Mouse (Mus musculus): ENCODE data around the gene Ilf3.
A peak's percentile ranks its signal among the peaks of the same experiment; 100 is the strongest.

Gene Ilf3

DNA sequence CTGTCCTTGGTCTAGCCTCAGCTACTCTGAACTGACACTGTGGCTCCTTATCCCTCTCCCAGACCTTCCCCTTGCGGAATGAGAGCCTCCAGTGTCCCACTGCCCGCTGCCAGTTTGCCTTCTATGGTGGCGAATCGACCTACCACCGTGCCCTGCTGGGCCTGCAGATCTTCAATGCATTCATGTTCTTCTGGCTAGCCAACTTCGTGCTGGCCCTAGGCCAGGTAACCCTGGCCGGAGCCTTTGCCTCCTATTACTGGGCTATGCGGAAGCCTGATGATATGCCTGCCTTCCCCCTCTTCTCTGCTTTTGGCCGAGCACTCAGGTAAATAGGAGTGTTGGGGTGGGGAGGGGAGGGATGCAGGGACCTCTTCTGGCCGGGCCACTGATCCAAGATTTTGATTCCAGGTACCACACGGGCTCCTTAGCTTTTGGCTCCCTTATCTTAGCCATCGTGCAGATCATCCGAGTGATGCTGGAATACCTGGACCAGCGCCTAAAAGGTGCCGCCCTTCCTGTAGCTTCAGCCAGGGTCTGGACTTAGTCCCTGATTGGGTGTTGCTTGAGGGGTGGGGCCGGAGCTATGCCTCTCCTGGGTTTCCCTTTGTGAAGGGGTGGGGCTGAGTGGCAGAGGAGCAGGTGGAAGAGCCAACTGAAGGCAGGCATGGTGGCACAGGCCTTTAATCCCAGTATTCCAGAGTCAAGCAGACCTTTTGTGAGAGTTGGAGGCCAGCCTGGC is 20.9 kb upstream of the Ilf3 start:
- DNase-seq = peak; percentile 69

DNA sequence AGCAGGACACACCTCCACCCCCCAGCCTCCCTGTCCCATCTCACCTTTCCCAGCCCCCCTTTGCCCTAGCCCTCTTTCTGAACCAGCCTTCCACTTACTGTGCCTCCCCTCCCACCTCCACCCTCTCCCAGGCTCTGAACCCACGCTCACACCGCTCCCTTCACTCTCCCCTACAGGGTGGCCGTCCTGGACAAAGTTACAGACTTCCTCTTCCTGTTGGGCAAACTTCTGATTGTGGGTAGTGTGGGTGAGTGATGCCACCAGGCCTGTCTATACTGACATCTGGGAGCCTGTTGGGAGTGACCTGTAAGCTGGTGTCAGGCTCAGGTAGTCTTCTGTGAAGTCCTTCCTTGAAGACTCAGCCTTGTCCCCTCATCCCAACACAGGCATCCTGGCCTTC is 19.5 kb upstream of the Ilf3 start:
- no peak for DNase-seq

DNA sequence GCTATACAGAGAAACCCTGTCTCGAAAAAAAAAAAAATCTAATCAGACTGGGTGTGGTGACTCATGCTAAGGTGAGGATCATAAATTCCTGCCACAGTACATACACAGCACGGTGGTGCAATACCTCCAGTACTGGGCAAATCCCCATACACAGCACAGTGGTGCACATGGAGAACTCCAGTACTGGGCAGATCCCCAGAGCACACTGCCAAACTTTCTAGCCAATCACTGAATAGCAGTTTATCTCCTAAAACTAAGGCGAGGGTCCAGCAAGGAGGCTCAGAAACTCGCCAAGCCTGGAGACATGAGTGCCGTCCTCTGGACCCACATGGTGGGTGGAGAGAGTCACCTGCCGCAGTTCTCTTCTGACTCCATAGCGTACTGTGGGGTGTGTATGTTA is 16.5 kb upstream of the Ilf3 start:
- DNase-seq = peak; percentile 50

GRCm38 (mm10) chr9:21351702-21352377 is 15.8 kb upstream of the Ilf3 start:
- DNase-seq = no peak

GRCm38 (mm10) chr9:21352463-21353372 is 15.0 kb upstream of the Ilf3 start:
- peak; percentile 40 for DNase-seq

GRCm38 (mm10) chr9:21353373-21353686 is 14.3 kb upstream of the Ilf3 start:
- DNase-seq = peak; percentile 47

GRCm38 (mm10) chr9:21354796-21355195 is 12.9 kb upstream of the Ilf3 start:
- peak; percentile 78 for DNase-seq

GRCm38 (mm10) chr9:21356981-21357718 is 10.5 kb upstream of the Ilf3 start:
- DNase-seq = peak; percentile 91

DNA sequence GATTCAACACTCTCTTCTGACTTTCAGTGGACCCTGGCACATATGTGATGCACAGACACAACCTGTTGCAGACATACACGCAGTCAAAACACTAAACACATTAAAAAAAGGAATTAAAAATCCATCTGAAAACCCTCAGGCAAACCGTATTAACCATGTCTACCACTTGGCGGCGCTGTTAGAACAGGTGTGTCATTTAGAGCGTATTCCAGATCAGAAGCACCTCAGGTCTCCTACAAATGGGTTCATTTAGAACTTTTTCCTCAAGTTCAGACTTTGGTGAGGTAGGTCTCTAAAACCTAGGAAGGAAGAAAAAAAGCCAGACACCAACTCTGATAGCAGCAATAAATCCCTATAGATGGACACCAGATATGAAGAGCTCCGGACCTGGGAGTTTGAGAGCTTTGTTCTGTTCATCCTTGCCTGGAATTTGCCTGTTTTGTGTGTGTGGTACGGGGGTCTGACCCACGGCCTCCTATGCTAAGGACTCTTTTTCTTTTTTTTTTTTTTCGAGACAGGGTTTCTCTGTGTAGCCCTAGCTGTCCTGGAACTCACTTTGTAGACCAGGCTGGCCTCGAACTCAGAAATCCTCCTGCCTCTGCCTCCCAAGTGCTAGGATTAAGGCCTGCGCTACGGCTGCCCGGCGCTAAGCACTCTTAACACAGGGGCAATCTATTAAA is 990 bp upstream of the Ilf3 start:
- peak; percentile 88 for DNase-seq

DNA sequence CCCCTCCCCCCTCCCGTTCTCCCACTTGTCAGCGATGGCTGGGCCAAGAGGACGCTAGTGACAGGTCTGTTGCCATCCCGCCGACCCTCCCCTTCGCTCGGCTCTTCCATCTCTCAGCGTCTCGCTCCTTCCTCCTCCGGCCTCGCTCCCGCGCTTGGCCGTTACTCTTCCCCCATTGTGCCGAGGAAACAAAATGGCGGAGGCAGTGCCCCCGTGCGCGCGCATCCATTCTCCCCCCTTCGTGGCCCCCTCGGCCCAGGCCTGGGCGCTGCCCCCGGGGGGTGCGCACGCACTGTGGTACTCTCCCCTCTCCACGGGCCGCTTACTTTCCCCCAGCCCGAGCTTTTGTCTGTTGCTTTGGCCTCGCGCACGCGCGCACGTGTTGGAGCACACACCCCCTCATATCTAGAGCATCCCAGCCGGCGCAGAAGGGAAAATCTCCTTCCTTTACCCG is 487 bp downstream of the Ilf3 start:
- DNase-seq = peak; percentile 58

GRCm38 (mm10) chr9:21369080-21369479 is 1.4 kb downstream of the Ilf3 start:
- no peak for DNase-seq

GRCm38 (mm10) chr9:21370876-21371275 is 3.2 kb downstream of the Ilf3 start:
- no peak for DNase-seq

GRCm38 (mm10) chr9:21372508-21372907 is 4.8 kb downstream of the Ilf3 start:
- DNase-seq = no peak

GRCm38 (mm10) chr9:21379195-21379594 is 11.5 kb downstream of the Ilf3 start:
- peak; percentile 13 for DNase-seq

- DNase-seq = no peak
These were observed 13.2 kb downstream of the Ilf3 start for GRCm38 (mm10) chr9:21380868-21381267.

DNA sequence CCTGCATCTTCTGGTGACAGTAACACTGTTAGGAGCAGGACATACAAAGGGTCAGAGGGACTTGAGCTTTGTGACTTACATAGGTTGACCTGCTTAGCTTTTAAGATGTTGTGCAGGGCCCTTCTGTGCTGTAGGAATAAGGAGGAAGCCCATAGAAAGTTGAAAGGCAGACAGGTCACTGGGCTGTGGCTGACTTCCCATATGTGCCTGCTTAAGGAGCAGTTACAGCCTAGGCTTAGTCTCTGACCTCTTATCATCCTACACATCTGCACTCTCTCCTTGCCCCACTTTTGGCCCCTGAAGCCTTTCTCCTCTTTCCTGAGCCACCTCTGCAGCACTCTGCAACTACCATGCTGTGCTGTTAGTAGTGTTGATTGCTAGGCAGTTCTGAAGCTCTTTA is 16.3 kb downstream of the Ilf3 start:
- DNase-seq = no peak

DNA sequence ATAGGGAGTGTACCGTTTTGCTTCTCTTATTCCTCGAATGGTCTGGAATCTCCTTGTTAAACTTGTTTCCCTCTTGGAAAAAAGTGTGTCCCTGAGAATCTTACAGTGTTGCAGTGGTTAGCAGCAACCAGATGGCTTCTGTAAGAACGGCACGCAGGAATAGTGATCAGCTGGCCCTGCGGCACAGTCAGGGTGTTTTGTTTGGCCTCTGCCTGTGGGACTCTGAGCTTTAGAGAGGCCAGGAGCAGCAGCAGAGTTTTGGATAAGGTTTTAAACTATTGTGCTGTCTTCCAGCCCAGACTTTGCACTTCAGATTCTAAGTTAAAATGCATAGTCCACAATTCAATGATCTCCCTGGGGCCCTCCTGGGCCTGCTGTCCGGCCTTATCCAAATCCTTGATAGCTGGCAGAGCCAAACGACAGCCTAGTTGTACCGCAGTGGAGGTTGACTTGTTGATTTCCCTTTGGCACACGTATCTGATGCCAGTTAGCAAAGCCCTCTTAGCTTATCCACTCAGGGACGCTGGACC is 25.0 kb downstream of the Ilf3 start:
- no peak for DNase-seq

DNA sequence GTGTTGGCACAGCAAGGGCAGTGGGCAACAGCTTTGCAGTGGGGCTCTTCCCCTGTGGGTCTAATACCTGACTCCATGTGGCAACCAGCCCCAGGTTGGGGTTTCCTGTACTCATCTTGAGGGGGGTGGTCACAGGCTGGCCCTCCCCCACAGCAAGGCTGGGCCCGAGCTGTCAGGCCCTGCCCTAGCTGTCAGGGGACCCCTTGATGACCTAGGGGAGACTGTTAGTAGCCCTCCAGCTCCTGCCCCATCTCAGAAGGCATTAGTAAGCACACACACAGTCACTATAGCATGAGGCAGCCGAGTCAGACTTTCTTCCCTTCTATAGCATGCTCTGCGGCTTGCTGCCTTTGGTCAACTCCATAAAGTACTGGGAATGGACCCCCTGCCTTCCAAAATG is 28.0 kb downstream of the Ilf3 start:
- no peak for DNase-seq

- no peak for DNase-seq
These were observed 29.5 kb downstream of the Ilf3 start for GRCm38 (mm10) chr9:21397170-21397569.

DNA sequence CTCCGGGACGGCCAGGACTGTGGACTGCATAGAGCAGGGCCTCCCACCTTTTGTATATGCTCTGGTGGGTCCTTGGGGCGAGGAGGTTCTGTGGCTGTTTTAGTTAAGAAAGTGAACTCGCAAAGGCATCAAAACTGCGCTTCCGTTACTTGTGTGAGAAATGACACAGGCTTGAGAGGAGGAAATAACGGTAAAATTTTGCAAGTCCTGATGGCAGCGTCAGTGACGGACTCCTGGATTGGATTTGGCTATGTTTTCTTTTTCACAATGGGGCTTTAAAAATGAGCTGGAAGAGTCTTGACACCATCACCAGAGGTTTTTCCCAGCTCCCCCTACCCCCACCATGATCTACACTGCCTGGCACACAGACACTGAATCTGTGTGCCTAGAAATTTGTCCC is 33.4 kb downstream of the Ilf3 start:
- DNase-seq = no peak

GRCm38 (mm10) chr9:21402764-21403253 is 35.1 kb downstream of the Ilf3 start:
- DNase-seq = no peak

GRCm38 (mm10) chr9:21403745-21404144 is 36.1 kb downstream of the Ilf3 start:
- no peak for DNase-seq

All from lung, postnatal 36 days (tissue).